Mouse (Mus musculus): Measurements from ENCODE around the gene Phf10. TPM values are rescaled to one million over a fixed set of nuclear protein-coding genes. Genes with fewer than 3 reads are reported as not detected.
A peak's percentile ranks its signal among the peaks of the same experiment; 100 is the strongest.

Phf10 gene
- total and polyA plus RNA-seq, 2 experiments = 7.9 to 14.4 TPM

DNA sequence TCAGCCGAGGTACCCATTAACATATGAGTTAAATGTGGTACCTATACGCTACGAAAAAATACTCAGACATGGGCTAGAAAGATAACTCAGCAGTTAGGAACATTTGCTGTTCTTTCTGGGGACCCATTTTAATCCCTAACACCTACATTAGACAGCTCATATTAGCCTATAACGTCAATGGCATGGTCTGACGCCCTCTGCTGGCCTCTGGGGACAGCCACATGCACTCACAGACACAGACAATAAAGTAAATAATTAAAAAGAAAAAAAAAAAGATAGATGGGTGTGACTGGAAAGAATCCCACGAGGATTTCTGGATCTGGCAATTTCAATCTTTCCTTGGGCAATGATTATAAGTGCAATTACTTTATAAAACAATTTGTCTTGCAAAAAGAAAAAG, 48.7 kb downstream of the Phf10 start:
- TF ChIP-seq CTCF (IDR thresholded peaks at IDR 0.05; ENCODE audit: low read depth, low read length) (peak; percentile 45; the same call in 1 of the 2 replicates), POLR2A (IDR thresholded peaks at IDR 0.05; ENCODE audit: extremely low read depth, insufficient read depth, low read length) (no peak)
- no peak overlapping the region for H3K27ac ChIP-seq (replicated peaks; ENCODE audit: insufficient read depth, low read depth, low read length)
- H3K4me3 ChIP-seq (ENCODE audit: insufficient read depth, low read depth, low read length) = no peak overlapping the region
- DNase-seq (ENCODE audit: extremely low read depth, low read depth, low spot score) = no peak
- H3K36me3 ChIP-seq (ENCODE audit: control insufficient read depth, insufficient read depth, low read length) = no peaks in the 10 kb centered on the region
- WGBS = 52% methylated on average over 6 of the region's 6 CpGs
- no peaks in the 10 kb centered on the region for H3K4me1 ChIP-seq (ENCODE audit: control insufficient read depth, insufficient read depth, low read length)
- no peaks in the 10 kb centered on the region for H3K27me3 ChIP-seq (ENCODE audit: control insufficient read depth, insufficient read depth, low read length)
- H3K79me2 ChIP-seq (ENCODE audit: control insufficient read depth, insufficient read depth, low read length) = no peaks in the 10 kb centered on the region
- H3K9ac ChIP-seq (ENCODE audit: low read depth, low read length) = no peak overlapping the region

DNA sequence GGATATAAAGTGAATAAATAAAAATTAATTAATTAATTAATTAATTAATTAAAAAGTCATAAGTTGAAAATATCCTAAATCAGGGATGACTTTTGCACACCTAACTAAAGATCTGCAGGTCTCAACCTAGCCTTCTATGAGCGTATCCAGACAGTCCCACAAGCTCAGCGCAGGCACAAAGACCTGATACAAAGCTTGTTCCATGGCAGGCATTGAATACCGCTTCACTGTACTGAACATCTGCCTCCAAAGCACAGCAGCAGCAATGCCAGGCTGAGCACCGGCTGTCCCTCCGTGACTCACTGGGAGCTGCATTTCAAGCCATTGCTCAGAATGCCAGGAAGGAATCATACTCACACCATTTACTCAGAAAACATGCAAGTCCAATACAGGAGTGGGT, 50.3 kb downstream of the Phf10 start:
- WGBS = 91% methylated on average over 5 of the region's 5 CpGs
- Histone ChIP-seq H3K36me3 (ENCODE audit: control insufficient read depth, insufficient read depth, low read length) (no peaks in the 10 kb centered on the region), H3K79me2 (ENCODE audit: control insufficient read depth, insufficient read depth, low read length) (no peaks in the 10 kb centered on the region), H3K4me3 (ENCODE audit: insufficient read depth, low read depth, low read length) (no peak overlapping the region), H3K4me1 (ENCODE audit: control insufficient read depth, insufficient read depth, low read length) (no peaks in the 10 kb centered on the region), H3K27me3 (ENCODE audit: control insufficient read depth, insufficient read depth, low read length) (no peaks in the 10 kb centered on the region), H3K9ac (ENCODE audit: low read depth, low read length) (no peak overlapping the region), H3K27ac (replicated peaks; ENCODE audit: insufficient read depth, low read depth, low read length) (no peak overlapping the region)
- DNase-seq (ENCODE audit: extremely low read depth, low read depth, low spot score) = no peak
- no peak for TF ChIP-seq CTCF (IDR thresholded peaks at IDR 0.05; ENCODE audit: low read depth, low read length)
- TF ChIP-seq POLR2A (IDR thresholded peaks at IDR 0.05; ENCODE audit: extremely low read depth, insufficient read depth, low read length) = no peak

DNA sequence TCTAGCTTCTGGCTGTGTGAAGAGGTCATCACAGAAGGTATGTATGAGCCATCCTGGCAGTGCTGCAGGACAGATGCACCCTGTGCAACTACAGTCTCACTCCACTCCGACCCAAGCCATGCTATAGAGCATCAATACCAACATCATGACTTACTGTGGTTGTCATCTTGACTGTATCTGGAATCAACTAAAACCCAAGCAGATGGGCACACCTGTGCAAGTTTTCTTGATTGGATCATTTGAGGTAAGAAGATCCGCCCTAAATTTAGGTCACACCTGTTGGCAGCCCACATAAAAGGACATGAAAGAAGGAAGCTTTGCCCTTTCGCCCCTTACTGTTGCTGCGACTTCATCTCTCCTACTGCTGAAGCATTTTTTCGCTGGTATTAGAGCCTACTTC, 51.7 kb downstream of the Phf10 start:
- no peaks in the 10 kb centered on the region for H3K27me3 ChIP-seq (ENCODE audit: control insufficient read depth, insufficient read depth, low read length)
- WGBS = 73% methylated on average over 5 of the region's 5 CpGs

DNA sequence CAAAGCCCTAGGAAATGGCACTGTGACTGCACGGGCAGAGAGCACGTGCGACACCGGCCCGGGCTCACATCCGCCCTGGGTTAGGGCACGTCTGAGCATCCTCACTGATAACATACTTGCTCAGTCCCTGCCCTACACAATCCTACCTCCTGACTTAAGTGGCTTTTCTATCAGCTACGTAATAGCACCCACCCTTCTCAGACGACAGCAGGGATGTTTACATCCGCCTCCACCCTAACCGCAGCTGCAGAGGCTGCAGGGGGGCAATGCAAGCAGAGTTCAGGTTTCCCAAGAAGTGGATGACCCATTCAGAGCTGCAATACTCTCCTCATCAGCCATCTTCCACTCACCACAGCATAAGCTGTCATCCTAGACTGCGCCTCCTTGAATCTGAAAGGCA, 53.9 kb downstream of the Phf10 start:
- Histone ChIP-seq H3K4me1 (ENCODE audit: control insufficient read depth, insufficient read depth, low read length) (no peaks in the 10 kb centered on the region), H3K36me3 (ENCODE audit: control insufficient read depth, insufficient read depth, low read length) (no peaks in the 10 kb centered on the region), H3K27ac (replicated peaks; ENCODE audit: insufficient read depth, low read depth, low read length) (no peak overlapping the region), H3K79me2 (ENCODE audit: control insufficient read depth, insufficient read depth, low read length) (no peaks in the 10 kb centered on the region), H3K27me3 (ENCODE audit: control insufficient read depth, insufficient read depth, low read length) (no peaks in the 10 kb centered on the region), H3K9ac (ENCODE audit: low read depth, low read length) (no peak overlapping the region), H3K4me3 (ENCODE audit: insufficient read depth, low read depth, low read length) (no peak overlapping the region)
- WGBS = 66% methylated on average over 12 of the region's 12 CpGs
- no peak for TF ChIP-seq POLR2A (IDR thresholded peaks at IDR 0.05; ENCODE audit: extremely low read depth, insufficient read depth, low read length)
- TF ChIP-seq CTCF (IDR thresholded peaks at IDR 0.05; ENCODE audit: low read depth, low read length) = no peak
- no peak for DNase-seq (ENCODE audit: extremely low read depth, low read depth, low spot score)

More for the DNA sequence above, 51.7 kb downstream of the Phf10 start:
- DNase-seq (ENCODE audit: extremely low read depth, low read depth, low spot score) = no peak
- TF ChIP-seq POLR2A (IDR thresholded peaks at IDR 0.05; ENCODE audit: extremely low read depth, insufficient read depth, low read length) = no peak
- no peak for TF ChIP-seq CTCF (IDR thresholded peaks at IDR 0.05; ENCODE audit: low read depth, low read length)
- no peaks in the 10 kb centered on the region for H3K36me3 ChIP-seq (ENCODE audit: control insufficient read depth, insufficient read depth, low read length)
- H3K27ac ChIP-seq (replicated peaks; ENCODE audit: insufficient read depth, low read depth, low read length) = no peak overlapping the region
- no peaks in the 10 kb centered on the region for H3K79me2 ChIP-seq (ENCODE audit: control insufficient read depth, insufficient read depth, low read length)
- no peaks in the 10 kb centered on the region for H3K4me1 ChIP-seq (ENCODE audit: control insufficient read depth, insufficient read depth, low read length)
- no peak overlapping the region for H3K9ac ChIP-seq (ENCODE audit: low read depth, low read length)
- H3K4me3 ChIP-seq (ENCODE audit: insufficient read depth, low read depth, low read length) = no peak overlapping the region

DNA sequence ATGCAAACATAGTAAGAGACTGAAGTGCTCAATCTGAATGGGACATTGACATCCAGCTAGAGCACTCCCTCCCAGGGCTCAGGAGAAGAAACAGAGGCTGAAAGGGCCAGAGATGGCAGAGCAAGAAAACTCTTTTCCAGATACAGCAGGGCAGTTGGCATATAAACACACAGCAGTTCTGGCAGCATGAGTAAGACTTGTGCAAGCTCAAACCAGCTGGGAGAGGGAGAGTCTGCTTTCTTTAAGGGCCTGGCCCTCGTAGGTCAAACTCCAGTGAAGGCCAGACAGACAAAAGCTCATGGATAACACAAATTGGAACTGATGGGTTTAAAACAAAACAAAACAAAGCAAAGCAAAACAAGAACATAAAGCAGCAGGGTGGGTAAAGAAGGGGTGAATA, 54.5 kb downstream of the Phf10 start:
- H3K4me3 ChIP-seq (ENCODE audit: insufficient read depth, low read depth, low read length) = no peak overlapping the region
- H3K4me1 ChIP-seq (ENCODE audit: control insufficient read depth, insufficient read depth, low read length) = no peaks in the 10 kb centered on the region
- no peak for TF ChIP-seq CTCF (IDR thresholded peaks at IDR 0.05; ENCODE audit: low read depth, low read length)
- no peak for TF ChIP-seq POLR2A (IDR thresholded peaks at IDR 0.05; ENCODE audit: extremely low read depth, insufficient read depth, low read length)
- H3K79me2 ChIP-seq (ENCODE audit: control insufficient read depth, insufficient read depth, low read length) = no peaks in the 10 kb centered on the region
- 35% methylated on average over 1 of the region's 1 CpGs for WGBS
- no peak overlapping the region for H3K27ac ChIP-seq (replicated peaks; ENCODE audit: insufficient read depth, low read depth, low read length)
- H3K27me3 ChIP-seq (ENCODE audit: control insufficient read depth, insufficient read depth, low read length) = no peaks in the 10 kb centered on the region
- no peak for DNase-seq (ENCODE audit: extremely low read depth, low read depth, low spot score)
- H3K36me3 ChIP-seq (ENCODE audit: control insufficient read depth, insufficient read depth, low read length) = no peaks in the 10 kb centered on the region
- no peak overlapping the region for H3K9ac ChIP-seq (ENCODE audit: low read depth, low read length)

DNA sequence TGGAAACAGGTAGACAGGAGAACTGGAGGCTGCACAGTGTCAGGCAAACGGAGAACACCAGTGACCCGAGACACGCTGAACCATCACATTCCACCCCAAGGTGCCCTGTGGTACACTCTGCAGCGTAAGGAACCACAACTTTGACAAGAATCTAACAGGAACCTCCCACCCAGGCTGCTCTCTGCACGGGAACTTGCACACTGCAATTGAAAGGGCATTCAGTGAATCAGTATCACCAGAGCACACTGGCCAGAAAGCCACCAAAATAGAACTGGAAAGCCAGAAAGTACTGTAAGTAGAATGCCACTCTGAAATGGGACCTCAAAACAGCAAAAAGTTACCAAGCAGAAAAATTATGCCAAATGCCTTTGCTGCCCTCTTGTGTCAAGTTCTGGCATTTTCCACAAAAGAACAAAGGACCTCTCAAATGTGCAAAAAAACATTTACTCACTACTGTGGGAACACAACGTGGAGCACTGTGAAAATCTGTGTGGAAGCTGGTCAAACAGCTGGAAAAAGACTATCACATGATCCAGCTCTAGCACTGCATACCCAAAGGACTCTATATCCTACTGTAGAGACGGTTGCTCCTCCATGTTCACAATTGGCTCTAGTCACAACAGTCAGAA, 56.3 kb downstream of the Phf10 start:
- TF ChIP-seq POLR2A (IDR thresholded peaks at IDR 0.05; ENCODE audit: extremely low read depth, insufficient read depth, low read length) (no peak), CTCF (IDR thresholded peaks at IDR 0.05; ENCODE audit: low read depth, low read length) (peak; percentile 43)
- 42% methylated on average over 7 of the region's 7 CpGs for WGBS
- no peaks in the 10 kb centered on the region for H3K27me3 ChIP-seq (ENCODE audit: control insufficient read depth, insufficient read depth, low read length)
- no peaks in the 10 kb centered on the region for H3K36me3 ChIP-seq (ENCODE audit: control insufficient read depth, insufficient read depth, low read length)
- no peak overlapping the region for H3K4me3 ChIP-seq (ENCODE audit: insufficient read depth, low read depth, low read length)
- H3K9ac ChIP-seq (ENCODE audit: low read depth, low read length) = no peak overlapping the region
- no peaks in the 10 kb centered on the region for H3K79me2 ChIP-seq (ENCODE audit: control insufficient read depth, insufficient read depth, low read length)
- DNase-seq (ENCODE audit: extremely low read depth, low read depth, low spot score) = peak; percentile 31
- H3K4me1 ChIP-seq (ENCODE audit: control insufficient read depth, insufficient read depth, low read length) = no peaks in the 10 kb centered on the region
- H3K27ac ChIP-seq (replicated peaks; ENCODE audit: insufficient read depth, low read depth, low read length) = no peak overlapping the region
